Comparison of ENCODE assay signal across 29 mouse cellular contexts in genomic region chr12:75359500-75359899, GRCm38 (mm10). TPM values are rescaled to one million over a fixed set of nuclear protein-coding genes. Genes with fewer than 3 reads are reported as not detected.
DNase-seq lines count a peak whose midpoint lies in the region; ATAC-seq and TF ChIP-seq lines count a peak whose summit lies in the region.
"Had no signal": no experiment of that assay in that cellular context is flagged by ENCODE, and none has a peak within 500 bp of the region (broad histone marks: within the 10 kb centered on the region; RNA-seq: fewer than 3 reads in every experiment).

No protein-coding gene starts in this region.

- no peak for ATAC-seq in heart, embryonic 11.5 days (replicated peaks; ENCODE audit: insufficient number of reproducible peaks, low FRiP score, low TSS enrichment)
- no peak for ATAC-seq in kidney, postnatal 0 days (replicated peaks; ENCODE audit: low FRiP score, low read depth)
- ATAC-seq in megakaryocyte progenitor cell, adult 5-6 weeks (replicated peaks; ENCODE audit: poor library complexity): no peak
- ATAC-seq: hindbrain, postnatal 0 days had no signal

- TF ChIP-seq CTCF in kidney, postnatal 0 days (IDR thresholded peaks at IDR 0.05; ENCODE audit: low read depth): no peak
- no peak for TF ChIP-seq CTCF in kidney, adult 2 months (conservative IDR thresholded peaks at IDR 0.05; ENCODE audit: insufficient read depth, insufficient read length, low read depth, low read length)

- no peak overlapping the region for H3K9ac ChIP-seq in heart, embryonic 11.5 days (ENCODE audit: low read depth, low read length)
- no peak overlapping the region for H3K9ac ChIP-seq in kidney, postnatal 0 days (ENCODE audit: low read depth, low read length)
- H3K9ac ChIP-seq: embryonic facial prominence, embryonic 12.5 days; forebrain, postnatal 0 days; liver, embryonic 15.5 days had no signal

- H3K27me3 ChIP-seq in heart, embryonic 11.5 days (ENCODE audit: control insufficient read depth, insufficient read depth, low read length): no peaks in the 10 kb centered on the region
- no peaks in the 10 kb centered on the region for H3K27me3 ChIP-seq in kidney, postnatal 0 days (ENCODE audit: insufficient read depth, low read length)
- no peaks in the 10 kb centered on the region for H3K27me3 ChIP-seq in kidney, adult 2 months (replicated peaks; ENCODE audit: control insufficient read depth, insufficient read depth, low read length)
- H3K27me3 ChIP-seq: embryonic facial prominence, embryonic 12.5 days; liver, embryonic 15.5 days had no signal

- no peak overlapping the region for H3K27ac ChIP-seq in heart, embryonic 11.5 days (ENCODE audit: low read depth, low read length)
- H3K27ac ChIP-seq in kidney, postnatal 0 days: 0 out of 2 replicates have a peak overlapping the region, but pooled peaks have one; percentile 14
- H3K27ac ChIP-seq in kidney, adult 2 months (ENCODE audit: insufficient read depth, low read depth, low read length): no peak overlapping the region
- H3K27ac ChIP-seq: embryonic facial prominence, embryonic 12.5 days; heart, embryonic 10.5 days; hindbrain, postnatal 0 days; left cerebral cortex, adult 2 months; liver, embryonic 15.5 days; stomach, postnatal 0 days had no signal

- no peak overlapping the region for H3K4me3 ChIP-seq in heart, embryonic 11.5 days (ENCODE audit: low read depth, low read length)
- no peak overlapping the region for H3K4me3 ChIP-seq in kidney, postnatal 0 days (replicated peaks; ENCODE audit: low read depth, low read length)
- H3K4me3 ChIP-seq in kidney, adult 2 months (ENCODE audit: insufficient read depth, low read depth, low read length): no peak overlapping the region
- H3K4me3 ChIP-seq: embryonic facial prominence, embryonic 12.5 days; heart, embryonic 10.5 days; left cerebral cortex, adult 2 months; liver, embryonic 15.5 days had no signal

- DNase-seq in heart, adult 11 months: peak; percentile 93
- peak; percentile 70 for DNase-seq in kidney, postnatal 0 days (ENCODE audit: low spot score)
- no peak for DNase-seq in kidney, adult 2 months
- peak; percentile 30 for DNase-seq in lung, postnatal 10 days
- DNase-seq in lung, postnatal 4 days: no peak
- DNase-seq: adrenal gland, postnatal 25 days; cerebellum, adult 9-10 months; forebrain, postnatal 0 days; gastrocnemius, postnatal 25 days; heart, postnatal 10 days; midbrain, embryonic 14.5 days had no signal

- 16% methylated on average over 2 of the region's 2 CpGs for WGBS in heart, embryonic 11.5 days (ENCODE audit: insufficient replicate concordance)
- 27% methylated on average over 2 of the region's 2 CpGs for WGBS in kidney, postnatal 0 days
- 28% methylated on average over 2 of the region's 2 CpGs for WGBS in kidney, adult 2 months

- H3K9me3 ChIP-seq in heart, embryonic 11.5 days (replicated peaks; ENCODE audit: control insufficient read depth, low read length): no peaks in the 10 kb centered on the region
- H3K9me3 ChIP-seq in kidney, postnatal 0 days (replicated peaks; ENCODE audit: low read length): no peaks in the 10 kb centered on the region
- H3K9me3 ChIP-seq: embryonic facial prominence, embryonic 12.5 days; heart, embryonic 10.5 days; liver, embryonic 15.5 days had no signal

- no peaks in the 10 kb centered on the region for H3K36me3 ChIP-seq in heart, embryonic 11.5 days (ENCODE audit: control insufficient read depth, insufficient read depth, low read length)
- no peaks in the 10 kb centered on the region for H3K36me3 ChIP-seq in kidney, postnatal 0 days (ENCODE audit: insufficient read depth, low read length)
- no peaks in the 10 kb centered on the region for H3K36me3 ChIP-seq in kidney, adult 2 months (ENCODE audit: control insufficient read depth, insufficient read depth, low read length)
- H3K36me3 ChIP-seq: embryonic facial prominence, embryonic 12.5 days; liver, embryonic 15.5 days had no signal

- H3K4me2 ChIP-seq in heart, embryonic 11.5 days: no peak overlapping the region
- no peak overlapping the region for H3K4me2 ChIP-seq in kidney, postnatal 0 days (ENCODE audit: low read length)
- H3K4me2 ChIP-seq: embryonic facial prominence, embryonic 12.5 days; liver, embryonic 15.5 days had no signal

- no peak for TF ChIP-seq POLR2A in kidney, adult 2 months (IDR thresholded peaks at IDR 0.05; ENCODE audit: low read depth, low read length)

- no peaks in the 10 kb centered on the region for H3K4me1 ChIP-seq in heart, embryonic 11.5 days (ENCODE audit: control insufficient read depth, insufficient read depth, low read length)
- 0 out of 2 replicates have a peak, but pooled peaks cover 7% of the 10 kb centered on the region for H3K4me1 ChIP-seq in kidney, postnatal 0 days (replicated peaks; ENCODE audit: insufficient read depth, low read length)
- H3K4me1 ChIP-seq in kidney, adult 2 months (ENCODE audit: control insufficient read depth, insufficient read depth, low read length): 0 out of 2 replicates have a peak, but pooled peaks cover 2% of the 10 kb centered on the region
- H3K4me1 ChIP-seq: embryonic facial prominence, embryonic 12.5 days; liver, embryonic 15.5 days had no signal

RNA-seq across cellular contexts. Expression of gene Rhoj, which starts 51.4 kb away (rescaled TPM):
- 33.3 and 39.1 TPM in 2 replicates for polyA plus RNA-seq in heart, embryonic 11.5 days (2014; fragmentation: Nextera tagmentation; extraction: Ambion mirVana)
- polyA plus RNA-seq in kidney, postnatal 0 days (2015; fragmentation: Nextera tagmentation; extraction: Ambion mirVana): 51.5 and 53.9 TPM in 2 replicates
- polyA plus RNA-seq in kidney, adult 2 months (2012; rRNA removed): 19.5 and 21.7 TPM in 2 replicates
- 2.2 and 2.6 TPM in 2 replicates for total RNA-seq in megakaryocyte progenitor cell, adult 5-6 weeks (2015)
- 1.6 and 2.0 TPM in 2 replicates for total RNA-seq in megakaryocyte progenitor cell, adult 5-6 weeks (2017)

RNA-seq across cellular contexts. Expression of gene Gphb5, which starts 57.1 kb away (rescaled TPM):
- polyA plus RNA-seq in heart, embryonic 11.5 days (2014; fragmentation: Nextera tagmentation; extraction: Ambion mirVana): not detected in 2 replicates
- polyA plus RNA-seq in kidney, postnatal 0 days (2015; fragmentation: Nextera tagmentation; extraction: Ambion mirVana): not detected in 2 replicates
- polyA plus RNA-seq in kidney, adult 2 months (2012; rRNA removed): not detected in 2 replicates
- total RNA-seq in megakaryocyte progenitor cell, adult 5-6 weeks (2015): 0.73 TPM in 1 of 2 replicates, not detected in the other
- not detected in 2 replicates for total RNA-seq in megakaryocyte progenitor cell, adult 5-6 weeks (2017)
- total RNA-seq: adrenal gland, postnatal 25 days; ES-E14; forebrain, postnatal 0 days; gastrocnemius, postnatal 25 days; heart, postnatal 10 days; hindbrain, postnatal 0 days; left cerebral cortex, adult 2 months; left cerebral cortex, postnatal 36 days had no signal
- polyA plus RNA-seq: forebrain, embryonic 11.5 days; forebrain, postnatal 0 days; heart, embryonic 10.5 days; hindbrain, embryonic 11.5 days; hindbrain, postnatal 0 days; intestine, embryonic 16.5 days; large intestine, adult 2 months; limb, embryonic 14.5 days; liver, embryonic 15.5 days; midbrain, embryonic 14.5 days; neural tube, embryonic 11.5 days; small intestine, adult 2 months; stomach, postnatal 0 days; urinary bladder, adult 2 months had no signal

Comparison
In these comparisons a context has a peak if more than half of its experiments do, and no peak if none do; other contexts are left out.
1. DNase-seq: peak in heart, adult 11 months (single experiment), kidney, postnatal 0 days (single experiment) and lung, postnatal 10 days (single experiment); none in kidney, adult 2 months (single experiment) and lung, postnatal 4 days (0 of 2).